Mouse (Mus musculus) granulocyte monocyte progenitor cell, adult 5-6 weeks (primary cell): Measurements from ENCODE around the gene Tfpt. TPM values are rescaled to one million over a fixed set of nuclear protein-coding genes. Genes with fewer than 3 reads are reported as not detected.
"Not testable (repeated sequence)": the region's sequence is repeated elsewhere in the genome, so short reads cannot be mapped to it uniquely, and the experiment has no call there.

ENCODE experiments used
- ATAC-seq: replicated peaks from 2 replicates; pipeline ENCODE4 v1.8.0; 2016; ENCODE audit warnings: mild to moderate bottlenecking, moderate TSS enrichment, inconsistent platforms; ENCODE audit not compliant: poor library complexity, severe bottlenecking
- total RNA-seq, 2 experiments: library from RNA; stranded (forward) in 1 of 2; stranded (reverse) in 1 of 2; fragments of 200-712, 200-1000 nt in 1 of 2; fragments of >200 nt in 1 of 2; fragmentation: Nextera tagmentation in 1 of 2; gene quantifications; 2 replicates each; pipeline ENCODE4 v1.2.3; 2014 to 2017

The Tfpt gene
- total RNA-seq, 2 experiments from 2014 or later: 32.5 to 32.8 TPM

DNA sequence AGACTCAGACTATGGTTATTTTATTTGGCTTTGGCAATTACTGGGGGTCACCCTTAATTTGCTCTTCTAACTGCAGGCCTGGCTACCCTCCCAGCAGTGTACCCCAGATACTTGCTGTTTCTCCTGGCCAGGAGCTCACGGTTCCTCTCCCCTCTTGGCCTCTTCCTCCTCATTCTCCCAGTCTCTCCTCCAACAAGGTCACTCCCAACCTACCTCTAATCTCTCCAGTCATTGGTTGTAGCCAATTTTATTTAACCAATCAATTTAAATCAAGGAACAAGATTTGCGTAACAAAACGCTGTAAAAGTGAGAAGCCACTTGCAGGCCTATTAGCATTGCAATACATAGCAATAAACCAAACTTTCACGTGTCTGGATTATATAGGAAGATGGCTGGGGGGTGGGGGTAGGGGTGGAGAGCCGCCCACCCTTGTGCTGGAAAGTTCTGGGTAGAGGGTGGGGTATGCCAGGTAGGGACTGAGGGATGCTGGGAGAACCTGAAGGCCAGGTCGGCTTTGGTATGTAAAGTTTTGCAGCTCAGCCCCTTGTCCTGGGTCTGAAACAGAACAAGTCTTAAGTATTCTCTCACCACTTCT, 50.7 kb downstream of the Tfpt start:
- ATAC-seq: no peak

DNA sequence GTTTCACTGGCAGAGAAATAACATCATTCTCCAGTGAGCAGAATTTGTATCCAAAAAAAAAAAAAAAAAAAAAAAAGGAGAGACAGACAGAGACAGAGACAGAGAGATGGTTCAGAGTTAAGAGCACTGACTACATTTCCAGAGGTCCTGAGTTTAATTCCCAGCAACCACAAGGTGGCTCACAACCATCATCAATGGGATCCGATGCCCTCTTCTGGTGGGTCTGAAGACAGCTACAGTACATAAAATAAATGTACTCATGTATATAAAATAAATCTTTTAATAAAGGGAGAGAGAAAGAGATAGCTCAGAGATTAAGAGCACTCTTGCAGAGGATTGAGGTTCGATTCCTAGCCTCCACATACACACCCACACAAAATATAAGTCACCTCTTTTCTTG, 51.5 kb downstream of the Tfpt start:
- no peak for ATAC-seq

DNA sequence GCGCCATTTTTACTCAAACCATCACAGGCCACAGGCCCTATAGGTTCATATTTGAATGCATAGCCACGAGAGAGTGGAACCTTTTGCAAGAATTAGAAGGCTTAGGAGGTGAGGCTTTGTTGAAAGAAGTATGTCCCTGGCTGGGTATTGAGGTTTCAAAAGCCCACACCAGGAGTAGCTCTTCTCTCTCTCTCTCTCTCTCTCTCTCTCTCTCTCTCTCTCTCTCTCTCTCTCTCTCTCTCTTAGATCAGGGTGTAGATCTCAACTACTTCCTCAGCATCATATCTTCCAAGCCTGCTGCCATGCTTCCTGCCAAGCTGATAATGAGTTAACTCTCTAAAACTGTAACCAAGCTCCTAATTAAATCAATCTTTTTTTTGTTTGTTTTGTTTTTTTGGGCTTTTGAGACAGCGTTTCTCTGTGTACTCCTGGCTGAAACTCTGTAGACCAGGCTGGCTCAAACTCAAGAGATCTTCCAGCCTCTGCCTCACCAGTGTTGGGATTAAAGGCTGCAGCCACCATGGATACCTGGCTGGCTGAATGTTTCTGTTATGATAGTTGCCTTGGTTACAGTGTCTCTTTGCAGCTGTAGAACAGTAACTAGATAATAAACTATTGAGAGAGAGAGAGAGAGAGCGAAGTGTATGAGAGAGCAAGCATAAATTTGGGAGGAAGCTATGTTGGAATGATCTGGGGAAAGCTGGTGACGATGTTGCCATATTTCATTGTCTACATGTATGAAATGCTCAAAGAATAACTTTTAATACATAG, 53.2 kb downstream of the Tfpt start:
- no peak for ATAC-seq

DNA sequence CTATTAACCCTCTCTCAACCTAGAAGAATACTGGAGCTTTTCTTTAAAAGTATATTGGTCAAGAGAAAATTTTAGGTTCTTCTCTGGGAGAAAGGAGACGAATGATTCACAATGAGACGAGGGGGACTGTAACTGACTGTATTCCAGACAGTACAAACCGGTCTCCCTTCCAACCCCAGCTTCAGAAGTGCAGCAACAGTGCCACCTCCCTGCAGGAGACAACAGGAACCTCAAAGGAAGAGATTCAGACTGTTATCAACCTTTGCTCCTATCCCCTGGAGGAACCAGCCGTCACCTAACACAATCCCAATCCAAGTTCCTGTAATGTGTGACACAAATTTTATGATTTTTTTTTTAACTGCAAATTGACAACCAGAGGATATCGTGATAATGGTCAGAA, 55.5 kb downstream of the Tfpt start:
- no peak for ATAC-seq

DNA sequence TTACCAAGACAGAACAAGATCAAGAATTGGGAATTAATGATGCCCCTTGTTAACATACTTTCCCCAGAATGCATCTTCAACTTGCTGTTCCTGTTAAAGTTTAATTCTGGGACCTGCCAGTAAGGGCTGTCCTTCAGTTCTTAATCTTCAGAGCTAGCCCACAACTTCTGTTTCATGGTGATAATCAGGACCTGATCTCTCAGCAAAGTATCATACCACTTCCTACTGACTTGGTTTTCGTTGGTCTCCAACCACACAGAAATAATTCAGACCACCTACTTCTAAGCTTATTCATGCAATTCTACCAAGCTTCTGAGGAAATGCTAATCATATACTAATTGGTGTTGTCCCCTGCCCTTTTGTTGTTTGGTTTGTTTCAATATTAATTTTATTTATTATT, 57.9 kb downstream of the Tfpt start:
- no peak for ATAC-seq

DNA sequence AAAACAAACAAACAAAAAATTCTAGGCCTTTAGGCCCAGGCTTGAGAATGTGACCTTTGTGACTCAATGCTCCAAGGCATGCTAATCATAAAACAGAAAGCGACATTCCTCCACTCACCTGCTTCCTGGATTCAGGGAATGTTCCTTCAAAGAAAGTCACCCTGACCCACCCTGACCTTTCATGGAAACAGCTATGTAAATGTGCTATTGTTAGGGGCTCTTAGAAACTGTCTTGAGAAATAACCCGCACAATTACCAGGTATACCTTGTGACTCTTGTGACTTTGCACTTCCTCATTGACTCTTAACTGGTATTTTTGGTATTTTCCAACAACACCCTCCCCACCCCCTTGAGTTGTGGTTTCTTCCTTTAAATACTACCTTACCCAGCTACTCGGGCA, 59.1 kb downstream of the Tfpt start:
- not testable (repeated sequence) for ATAC-seq

Other genes starting within 250 kb of the Tfpt start
- gene Cacng8, start 239.2 kb downstream of the Tfpt start, total RNA-seq (2014; fragmentation: Nextera tagmentation): 1.9 TPM in 1 of 2 replicates, not detected in the other
- gene Cacng8, start 239.2 kb downstream of the Tfpt start, total RNA-seq (2017): not detected in 2 replicates
- not detected in 2 replicates for gene Cacng6, start 205.7 kb downstream of the Tfpt start, total RNA-seq (2014; fragmentation: Nextera tagmentation)
- not detected in 2 replicates for gene Cacng6, start 205.7 kb downstream of the Tfpt start, total RNA-seq (2017)
- not detected in 2 replicates for gene Tarm1, start 127.3 kb downstream of the Tfpt start, total RNA-seq (2014; fragmentation: Nextera tagmentation)
- gene Tarm1, start 127.3 kb downstream of the Tfpt start, total RNA-seq (2017): 0.41 and 0.95 TPM in 2 replicates
- gene Oscar, start 13.8 kb downstream of the Tfpt start, total RNA-seq (2014; fragmentation: Nextera tagmentation): not detected in 2 replicates
- gene Oscar, start 13.8 kb downstream of the Tfpt start, total RNA-seq (2017): not detected in 2 replicates
- gene Ndufa3, start 12.6 kb downstream of the Tfpt start, total RNA-seq (2014; fragmentation: Nextera tagmentation): 395 and 454 TPM in 2 replicates
- 132 and 210 TPM in 2 replicates for gene Ndufa3, start 12.6 kb downstream of the Tfpt start, total RNA-seq (2017)
- 47.8 and 91.0 TPM in 2 replicates for gene Prpf31, start 56 bp upstream of the Tfpt start, total RNA-seq (2014; fragmentation: Nextera tagmentation)
- gene Prpf31, start 56 bp upstream of the Tfpt start, total RNA-seq (2017): 123 and 132 TPM in 2 replicates
- gene Cnot3, start 15.3 kb upstream of the Tfpt start, total RNA-seq (2014; fragmentation: Nextera tagmentation): 138 and 156 TPM in 2 replicates
- gene Cnot3, start 15.3 kb upstream of the Tfpt start, total RNA-seq (2017): 19.0 and 22.7 TPM in 2 replicates
- 5.2 and 6.6 TPM in 2 replicates for gene Leng1, start 35.9 kb upstream of the Tfpt start, total RNA-seq (2014; fragmentation: Nextera tagmentation)
- 4.7 and 7.2 TPM in 2 replicates for gene Leng1, start 35.9 kb upstream of the Tfpt start, total RNA-seq (2017)
- gene Tmc4, start 47.6 kb upstream of the Tfpt start, total RNA-seq (2014; fragmentation: Nextera tagmentation): 4.7 and 11.5 TPM in 2 replicates
- 2.2 and 2.3 TPM in 2 replicates for gene Tmc4, start 47.6 kb upstream of the Tfpt start, total RNA-seq (2017)
- gene Tsen34, start 62.9 kb upstream of the Tfpt start, total RNA-seq (2014; fragmentation: Nextera tagmentation): 21.2 and 28.7 TPM in 2 replicates
- 31.6 and 37.5 TPM in 2 replicates for gene Tsen34, start 62.9 kb upstream of the Tfpt start, total RNA-seq (2017)
- 63.5 and 76.3 TPM in 2 replicates for gene Mboat7, start 63.6 kb upstream of the Tfpt start, total RNA-seq (2014; fragmentation: Nextera tagmentation)
- 22.6 and 38.3 TPM in 2 replicates for gene Mboat7, start 63.6 kb upstream of the Tfpt start, total RNA-seq (2017)
- 3,458 and 3,628 TPM in 2 replicates for gene Rps9, start 74.1 kb upstream of the Tfpt start, total RNA-seq (2014; fragmentation: Nextera tagmentation)
- gene Rps9, start 74.1 kb upstream of the Tfpt start, total RNA-seq (2017): 1,516 and 1,598 TPM in 2 replicates
- 3.8 TPM in 1 of 2 replicates, not detected in the other for gene Pirb, start 90.5 kb upstream of the Tfpt start, total RNA-seq (2014; fragmentation: Nextera tagmentation)
- 3.1 and 3.3 TPM in 2 replicates for gene Pirb, start 90.5 kb upstream of the Tfpt start, total RNA-seq (2017)
- gene Gm15448, start 195.8 kb upstream of the Tfpt start, total RNA-seq (2014; fragmentation: Nextera tagmentation): not detected in 2 replicates
- 0.52 TPM in 1 of 2 replicates, not detected in the other for gene Gm15448, start 195.8 kb upstream of the Tfpt start, total RNA-seq (2017)
- gene Pira2, start 215.1 kb upstream of the Tfpt start, total RNA-seq (2014; fragmentation: Nextera tagmentation): 0.43 TPM in 1 of 2 replicates, not detected in the other
- 0.60 and 1.9 TPM in 2 replicates for gene Pira2, start 215.1 kb upstream of the Tfpt start, total RNA-seq (2017)